Mouse (Mus musculus): ENCODE results near the gene Uncx. TPM values are rescaled to one million over a fixed set of nuclear protein-coding genes. Genes with fewer than 3 reads are reported as not detected.

Gene Uncx
- polyA plus RNA-seq, 1 experiment from 2014 or later, result 31.0 TPM

- peak overlapping the region; percentile 7; the same call in 1 of the 2 replicates for H3K27ac ChIP-seq
- H3K9ac ChIP-seq, result 0 out of 2 replicates have a peak overlapping the region, but pooled peaks have one; percentile 16
- DNase-seq (ENCODE audit: low spot score), result peak; percentile 53
- WGBS, result 3% methylated on average over 42 of the region's 43 CpGs
- peaks cover 49% of the 10 kb centered on the region for H3K4me1 ChIP-seq (replicated peaks; ENCODE audit: control insufficient read depth, insufficient read depth, low read length)
- H3K9me3 ChIP-seq (ENCODE audit: control insufficient read depth, low read length), result no peaks in the 10 kb centered on the region
- H3K27me3 ChIP-seq (ENCODE audit: control insufficient read depth, insufficient read depth, low read length), result peaks cover 86% of the 10 kb centered on the region
- ATAC-seq (ENCODE audit: low FRiP score), result peak; percentile 38; the same call in 1 of the 2 replicates
- H3K4me3 ChIP-seq (replicated peaks; ENCODE audit: low read length), result no peak overlapping the region
- H3K36me3 ChIP-seq (replicated peaks; ENCODE audit: control insufficient read depth, insufficient read depth), result no peaks in the 10 kb centered on the region
- H3K4me2 ChIP-seq (replicated peaks), result peak overlapping the region; percentile 42
These were observed 14.5 kb downstream of the Uncx start for GRCm38 (mm10) chr5:139557531-139558467.

GRCm38 (mm10) chr5:139558468-139558804 lies 15.1 kb downstream of the Uncx start:
- Histone ChIP-seq H3K4me2 (replicated peaks) (peak overlapping the region; percentile 42), H3K36me3 (replicated peaks; ENCODE audit: control insufficient read depth, insufficient read depth) (no peaks in the 10 kb centered on the region), H3K4me3 (replicated peaks; ENCODE audit: low read length) (no peak overlapping the region), H3K27ac (peak overlapping the region; percentile 7; the same call in 1 of the 2 replicates), H3K27me3 (ENCODE audit: control insufficient read depth, insufficient read depth, low read length) (peaks cover 88% of the 10 kb centered on the region), H3K9me3 (ENCODE audit: control insufficient read depth, low read length) (no peaks in the 10 kb centered on the region), H3K4me1 (replicated peaks; ENCODE audit: control insufficient read depth, insufficient read depth, low read length) (peaks cover 49% of the 10 kb centered on the region), H3K9ac (no peak overlapping the region)
- ATAC-seq (ENCODE audit: low FRiP score) (peak; percentile 70), DNase-seq (ENCODE audit: low spot score) (peak; percentile 75)
- WGBS, result under 1% methylated on average over 15 of the region's 16 CpGs

GRCm38 (mm10) chr5:139558917-139559660 lies 15.8 kb downstream of the Uncx start:
- Histone ChIP-seq H3K27ac (peak overlapping the region; percentile 71), H3K36me3 (replicated peaks; ENCODE audit: control insufficient read depth, insufficient read depth) (no peaks in the 10 kb centered on the region), H3K4me2 (replicated peaks) (peak overlapping the region; percentile 11; the same call in 1 of the 2 replicates), H3K9me3 (ENCODE audit: control insufficient read depth, low read length) (no peaks in the 10 kb centered on the region), H3K4me1 (replicated peaks; ENCODE audit: control insufficient read depth, insufficient read depth, low read length) (peaks cover 42% of the 10 kb centered on the region), H3K9ac (no peak overlapping the region), H3K4me3 (replicated peaks; ENCODE audit: low read length) (no peak overlapping the region), H3K27me3 (ENCODE audit: control insufficient read depth, insufficient read depth, low read length) (peaks cover 86% of the 10 kb centered on the region)
- DNase-seq (ENCODE audit: low spot score) (peak; percentile 49), ATAC-seq (ENCODE audit: low FRiP score) (peak; percentile 48; the same call in 1 of the 2 replicates)
- WGBS, result 4% methylated on average over 12 of the region's 12 CpGs

- Histone ChIP-seq H3K27ac (peak overlapping the region; percentile 71; the same call in 1 of the 2 replicates), H3K4me3 (replicated peaks; ENCODE audit: low read length) (no peak overlapping the region), H3K9me3 (ENCODE audit: control insufficient read depth, low read length) (no peaks in the 10 kb centered on the region), H3K36me3 (replicated peaks; ENCODE audit: control insufficient read depth, insufficient read depth) (no peaks in the 10 kb centered on the region), H3K4me1 (replicated peaks; ENCODE audit: control insufficient read depth, insufficient read depth, low read length) (peaks cover 37% of the 10 kb centered on the region), H3K27me3 (ENCODE audit: control insufficient read depth, insufficient read depth, low read length) (peaks cover 87% of the 10 kb centered on the region), H3K4me2 (replicated peaks) (no peak overlapping the region), H3K9ac (no peak overlapping the region)
- DNase-seq (ENCODE audit: low spot score) (no peak), ATAC-seq (ENCODE audit: low FRiP score) (no peak)
- WGBS, result 47% methylated on average over 7 of the region's 7 CpGs
These were observed 16.5 kb downstream of the Uncx start for GRCm38 (mm10) chr5:139559782-139560181.

GRCm38 (mm10) chr5:139561363-139562001 lies 18.2 kb downstream of the Uncx start:
- DNase-seq (ENCODE audit: low spot score), result no peak
- no peak for ATAC-seq (ENCODE audit: low FRiP score)
- peaks cover 80% of the 10 kb centered on the region for H3K27me3 ChIP-seq (ENCODE audit: control insufficient read depth, insufficient read depth, low read length)
- no peaks in the 10 kb centered on the region for H3K36me3 ChIP-seq (replicated peaks; ENCODE audit: control insufficient read depth, insufficient read depth)
- H3K9ac ChIP-seq, result no peak overlapping the region
- no peaks in the 10 kb centered on the region for H3K9me3 ChIP-seq (ENCODE audit: control insufficient read depth, low read length)
- no peak overlapping the region for H3K27ac ChIP-seq
- H3K4me3 ChIP-seq (replicated peaks; ENCODE audit: low read length), result no peak overlapping the region
- WGBS, result 62% methylated on average over 4 of the region's 4 CpGs
- H3K4me1 ChIP-seq (replicated peaks; ENCODE audit: control insufficient read depth, insufficient read depth, low read length), result peaks cover 39% of the 10 kb centered on the region
- H3K4me2 ChIP-seq (replicated peaks), result no peak overlapping the region

GRCm38 (mm10) chr5:139564663-139565062 lies 21.4 kb downstream of the Uncx start:
- no peak for ATAC-seq (ENCODE audit: low FRiP score)
- H3K9me3 ChIP-seq (ENCODE audit: control insufficient read depth, low read length), result no peaks in the 10 kb centered on the region
- H3K4me1 ChIP-seq (replicated peaks; ENCODE audit: control insufficient read depth, insufficient read depth, low read length), result peaks cover 13% of the 10 kb centered on the region; the same call in 1 of the 2 replicates
- H3K4me3 ChIP-seq (replicated peaks; ENCODE audit: low read length), result no peak overlapping the region
- no peak overlapping the region for H3K27ac ChIP-seq
- peaks cover 59% of the 10 kb centered on the region for H3K27me3 ChIP-seq (ENCODE audit: control insufficient read depth, insufficient read depth, low read length)
- H3K36me3 ChIP-seq (replicated peaks; ENCODE audit: control insufficient read depth, insufficient read depth), result no peaks in the 10 kb centered on the region
- no peak overlapping the region for H3K9ac ChIP-seq
- 62% methylated on average over 2 of the region's 2 CpGs for WGBS
- DNase-seq (ENCODE audit: low spot score), result no peak
- H3K4me2 ChIP-seq (replicated peaks), result no peak overlapping the region

- DNase-seq (ENCODE audit: low spot score) (no peak), ATAC-seq (ENCODE audit: low FRiP score) (no peak)
- Histone ChIP-seq H3K27ac (no peak overlapping the region), H3K4me2 (replicated peaks) (no peak overlapping the region), H3K4me1 (replicated peaks; ENCODE audit: control insufficient read depth, insufficient read depth, low read length) (0 out of 2 replicates have a peak, but pooled peaks cover 7% of the 10 kb centered on the region), H3K36me3 (replicated peaks; ENCODE audit: control insufficient read depth, insufficient read depth) (no peaks in the 10 kb centered on the region), H3K4me3 (replicated peaks; ENCODE audit: low read length) (no peak overlapping the region), H3K9me3 (ENCODE audit: control insufficient read depth, low read length) (no peaks in the 10 kb centered on the region), H3K27me3 (ENCODE audit: control insufficient read depth, insufficient read depth, low read length) (peaks cover 53% of the 10 kb centered on the region), H3K9ac (no peak overlapping the region)
- 67% methylated on average over 4 of the region's 4 CpGs for WGBS
These were observed 22.2 kb downstream of the Uncx start for GRCm38 (mm10) chr5:139565462-139565861.

- H3K27me3 ChIP-seq (ENCODE audit: control insufficient read depth, insufficient read depth, low read length), result peaks cover 39% of the 10 kb centered on the region
- 0 out of 2 replicates have a peak, but pooled peaks cover 7% of the 10 kb centered on the region for H3K4me1 ChIP-seq (replicated peaks; ENCODE audit: control insufficient read depth, insufficient read depth, low read length)
- 70% methylated on average over 6 of the region's 6 CpGs for WGBS
- no peak for DNase-seq (ENCODE audit: low spot score)
- H3K9ac ChIP-seq, result no peak overlapping the region
- no peaks in the 10 kb centered on the region for H3K36me3 ChIP-seq (replicated peaks; ENCODE audit: control insufficient read depth, insufficient read depth)
- no peak for ATAC-seq (ENCODE audit: low FRiP score)
- no peaks in the 10 kb centered on the region for H3K9me3 ChIP-seq (ENCODE audit: control insufficient read depth, low read length)
- H3K4me3 ChIP-seq (replicated peaks; ENCODE audit: low read length), result no peak overlapping the region
- H3K27ac ChIP-seq, result no peak overlapping the region
- no peak overlapping the region for H3K4me2 ChIP-seq (replicated peaks)
These were observed 23.5 kb downstream of the Uncx start for GRCm38 (mm10) chr5:139566640-139567399.
